Mouse (Mus musculus): ENCODE results near the gene Sdhc. TPM values are rescaled to one million over a fixed set of nuclear protein-coding genes. Genes with fewer than 3 reads are reported as not detected.

The Sdhc gene
- 875 and 891 TPM in 2 replicates for total RNA-seq (2014; rRNA removed; ENCODE audit: low replicate concordance)
- 754 and 772 TPM in 2 replicates for polyA plus RNA-seq (2015; fragmentation: Nextera tagmentation; extraction: Ambion mirVana)

GRCm38 (mm10) chr1:171149974-171150760 is at the start of gene Sdhc, which contains the start of gene Mpz:
Sdhc (minus strand) TSS chr1:171150603.
Mpz (plus strand) TSS chr1:171150711.
- Histone ChIP-seq H3K27ac (ENCODE audit: low read depth) (peak within 1 kb of the TSS; percentile 97), H3K4me2 (ENCODE audit: low read depth, low read length) (peak within 1 kb of the TSS; percentile 87), H3K27me3 (ENCODE audit: control insufficient read depth, insufficient read depth, low read length) (no peaks in the 10 kb centered on the region), H3K36me3 (replicated peaks; ENCODE audit: control insufficient read depth, insufficient read depth, low read length) (peaks cover 11% of the 10 kb centered on the region), H3K4me1 (ENCODE audit: control insufficient read depth, insufficient read depth) (peaks cover 11% of the 10 kb centered on the region), H3K9ac (replicated peaks; ENCODE audit: low read depth, low read length) (peak within 1 kb of the TSS; percentile 93), H3K9me3 (replicated peaks; ENCODE audit: control insufficient read depth, low read length) (no peaks in the 10 kb centered on the region), H3K4me3 (ENCODE audit: low read depth, low read length) (peak within 1 kb of the TSS; percentile 78)
- TF ChIP-seq CTCF (IDR thresholded peaks at IDR 0.05; ENCODE audit: low read depth) (no peak), EP300 (IDR thresholded peaks at IDR 0.05; ENCODE audit: low read depth) (no peak)
- peak; percentile 98 for ATAC-seq (ENCODE audit: insufficient read depth, low read depth)
- peak; percentile 89 for DNase-seq (ENCODE audit: low spot score)
- 1% methylated on average over 34 of the region's 34 CpGs for WGBS

GRCm38 (mm10) chr1:171199532-171199931 is 49.1 kb upstream of the Sdhc start:
- Histone ChIP-seq H3K4me1 (ENCODE audit: control insufficient read depth, insufficient read depth) (peaks cover 2% of the 10 kb centered on the region), H3K9ac (replicated peaks; ENCODE audit: low read depth, low read length) (no peak overlapping the region), H3K36me3 (replicated peaks; ENCODE audit: control insufficient read depth, insufficient read depth, low read length) (no peaks in the 10 kb centered on the region), H3K27ac (ENCODE audit: low read depth) (no peak overlapping the region), H3K27me3 (ENCODE audit: control insufficient read depth, insufficient read depth, low read length) (no peaks in the 10 kb centered on the region), H3K4me2 (ENCODE audit: low read depth, low read length) (no peak overlapping the region), H3K9me3 (replicated peaks; ENCODE audit: control insufficient read depth, low read length) (no peaks in the 10 kb centered on the region), H3K4me3 (ENCODE audit: low read depth, low read length) (no peak overlapping the region)
- DNase-seq (ENCODE audit: low spot score) (no peak), ATAC-seq (ENCODE audit: insufficient read depth, low read depth) (no peak)
- TF ChIP-seq CTCF (IDR thresholded peaks at IDR 0.05; ENCODE audit: low read depth) (no peak), EP300 (IDR thresholded peaks at IDR 0.05; ENCODE audit: low read depth) (no peak)
- 40% methylated on average over 1 of the region's 1 CpGs for WGBS

- peak within 1 kb of the TSS; percentile 70 for H3K4me2 ChIP-seq (ENCODE audit: low read depth, low read length)
- H3K9ac ChIP-seq (replicated peaks; ENCODE audit: low read depth, low read length): peak within 1 kb of the TSS; percentile 68
- no peaks in the 10 kb centered on the region for H3K36me3 ChIP-seq (replicated peaks; ENCODE audit: control insufficient read depth, insufficient read depth, low read length)
- H3K27me3 ChIP-seq (ENCODE audit: control insufficient read depth, insufficient read depth, low read length): no peaks in the 10 kb centered on the region
- peak within 1 kb of the TSS; percentile 64 for H3K4me3 ChIP-seq (ENCODE audit: low read depth, low read length)
- DNase-seq (ENCODE audit: low spot score): peak; percentile 94
- peak within 1 kb of the TSS; percentile 39 for H3K27ac ChIP-seq (ENCODE audit: low read depth)
- TF ChIP-seq CTCF (IDR thresholded peaks at IDR 0.05; ENCODE audit: low read depth) (0 out of 2 replicates have a peak, but pooled peaks have one; percentile 0), EP300 (IDR thresholded peaks at IDR 0.05; ENCODE audit: low read depth) (no peak)
- no peaks in the 10 kb centered on the region for H3K9me3 ChIP-seq (replicated peaks; ENCODE audit: control insufficient read depth, low read length)
- WGBS: under 1% methylated on average over 33 of the region's 33 CpGs
- peak; percentile 95 for ATAC-seq (ENCODE audit: insufficient read depth, low read depth)
- H3K4me1 ChIP-seq (ENCODE audit: control insufficient read depth, insufficient read depth): peaks cover 26% of the 10 kb centered on the region
These were observed 45.5 kb upstream of the Sdhc start, which contains the start of gene Pcp4l1 for GRCm38 (mm10) chr1:171195887-171196397. Pcp4l1 (minus strand) TSS chr1:171196268.

- ATAC-seq (ENCODE audit: insufficient read depth, low read depth): no peak
- H3K27me3 ChIP-seq (ENCODE audit: control insufficient read depth, insufficient read depth, low read length): no peaks in the 10 kb centered on the region
- peak overlapping the region; percentile 70 for H3K4me2 ChIP-seq (ENCODE audit: low read depth, low read length)
- peak overlapping the region; percentile 68 for H3K9ac ChIP-seq (replicated peaks; ENCODE audit: low read depth, low read length)
- peak overlapping the region; percentile 64 for H3K4me3 ChIP-seq (ENCODE audit: low read depth, low read length)
- no peak for TF ChIP-seq CTCF (IDR thresholded peaks at IDR 0.05; ENCODE audit: low read depth)
- no peak for TF ChIP-seq EP300 (IDR thresholded peaks at IDR 0.05; ENCODE audit: low read depth)
- H3K9me3 ChIP-seq (replicated peaks; ENCODE audit: control insufficient read depth, low read length): no peaks in the 10 kb centered on the region
- H3K4me1 ChIP-seq (ENCODE audit: control insufficient read depth, insufficient read depth): peaks cover 26% of the 10 kb centered on the region
- no peak for DNase-seq (ENCODE audit: low spot score)
- WGBS: 11% methylated on average over 20 of the region's 20 CpGs
- no peaks in the 10 kb centered on the region for H3K36me3 ChIP-seq (replicated peaks; ENCODE audit: control insufficient read depth, insufficient read depth, low read length)
- peak overlapping the region; percentile 39 for H3K27ac ChIP-seq (ENCODE audit: low read depth)
These were observed 44.8 kb upstream of the Sdhc start for GRCm38 (mm10) chr1:171195046-171195822.

All from heart, postnatal 0 days (tissue).